Mouse (Mus musculus): Measurements from ENCODE around the gene Tmprss11b. TPM values are rescaled to one million over a fixed set of nuclear protein-coding genes. Genes with fewer than 3 reads are reported as not detected.

The Tmprss11b gene
- polyA plus RNA-seq, 1 experiment from 2014 or later = not detected

DNA sequence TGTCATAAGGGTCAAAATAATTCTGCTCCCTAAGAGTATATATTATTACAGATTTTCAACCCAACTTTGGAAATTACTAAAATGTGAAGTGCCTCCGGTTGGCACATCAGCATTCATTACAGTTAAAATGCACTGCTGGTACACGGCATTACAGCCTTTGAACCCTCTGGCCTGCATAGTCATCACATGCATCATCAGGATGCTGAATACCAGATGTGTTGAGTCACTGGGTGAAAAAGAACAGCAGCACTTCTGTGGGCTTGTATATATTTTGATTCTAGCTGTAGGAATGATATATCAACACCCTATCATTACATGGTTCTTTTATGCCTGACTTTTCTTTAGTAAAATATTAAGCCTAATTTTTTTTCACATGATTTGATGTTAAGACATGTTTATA lies 45.5 kb downstream of the Tmprss11b start:
- Histone ChIP-seq H3K9me3 (replicated peaks; ENCODE audit: control insufficient read depth, low read length) (no peaks in the 10 kb centered on the region), H3K9ac (ENCODE audit: low read length) (no peak overlapping the region), H3K36me3 (ENCODE audit: control insufficient read depth, insufficient read depth, low read length) (no peaks in the 10 kb centered on the region), H3K27me3 (replicated peaks; ENCODE audit: control insufficient read depth, insufficient read depth, low read length) (no peaks in the 10 kb centered on the region), H3K4me2 (ENCODE audit: low read length) (no peak overlapping the region), H3K27ac (ENCODE audit: low read depth, low read length) (no peak overlapping the region), H3K4me3 (ENCODE audit: low read depth, low read length) (no peak overlapping the region), H3K4me1 (ENCODE audit: control insufficient read depth, insufficient read depth, low read length) (no peaks in the 10 kb centered on the region)
- 86% methylated on average over 2 of the region's 2 CpGs for WGBS
- ATAC-seq (no peak), DNase-seq (ENCODE audit: low spot score) (no peak)

DNA sequence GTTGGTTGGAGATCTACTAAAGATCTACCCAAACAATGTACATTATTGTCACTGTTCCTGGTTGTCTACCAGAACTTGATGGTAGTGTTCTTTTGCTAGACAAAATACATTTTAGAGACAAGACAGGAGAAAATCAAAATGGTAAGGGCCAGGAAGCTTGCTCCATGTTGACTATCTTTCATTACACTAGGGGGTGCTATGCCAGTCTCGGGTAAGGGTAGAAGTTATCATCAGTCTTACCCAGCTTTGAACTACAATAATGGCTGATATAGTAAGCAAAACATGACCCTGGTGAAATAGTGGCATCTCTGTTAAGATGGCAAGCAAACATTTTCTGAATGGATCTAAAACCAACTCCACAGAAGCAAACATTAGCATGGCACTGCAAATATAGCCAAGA lies 54.4 kb downstream of the Tmprss11b start:
- H3K36me3 ChIP-seq (ENCODE audit: control insufficient read depth, insufficient read depth, low read length) = no peaks in the 10 kb centered on the region
- no peaks in the 10 kb centered on the region for H3K27me3 ChIP-seq (replicated peaks; ENCODE audit: control insufficient read depth, insufficient read depth, low read length)
- no peak for ATAC-seq
- no peak overlapping the region for H3K9ac ChIP-seq (ENCODE audit: low read length)
- H3K4me3 ChIP-seq (ENCODE audit: low read depth, low read length) = no peak overlapping the region
- no peaks in the 10 kb centered on the region for H3K4me1 ChIP-seq (ENCODE audit: control insufficient read depth, insufficient read depth, low read length)
- no peaks in the 10 kb centered on the region for H3K9me3 ChIP-seq (replicated peaks; ENCODE audit: control insufficient read depth, low read length)
- WGBS = 87% methylated on average over 1 of the region's 1 CpGs
- no peak for DNase-seq (ENCODE audit: low spot score)
- no peak overlapping the region for H3K27ac ChIP-seq (ENCODE audit: low read depth, low read length)
- H3K4me2 ChIP-seq (ENCODE audit: low read length) = no peak overlapping the region

Other genes with a start within 250 kb of the Tmprss11b start
- gene Tmprss11a, start 207.4 kb downstream of the Tmprss11b start, polyA plus RNA-seq (2014; fragmentation: Nextera tagmentation; extraction: Ambion mirVana) = 0.06 TPM in 1 of 2 replicates, not detected in the other
- not detected in 2 replicates for gene Tmprss11g, start 157.8 kb downstream of the Tmprss11b start, polyA plus RNA-seq (2014; fragmentation: Nextera tagmentation; extraction: Ambion mirVana)
- not detected in 2 replicates for gene Tmprss11f, start 43.9 kb downstream of the Tmprss11b start, polyA plus RNA-seq (2014; fragmentation: Nextera tagmentation; extraction: Ambion mirVana)
- gene Tmprss11e, start 69.5 kb upstream of the Tmprss11b start, polyA plus RNA-seq (2014; fragmentation: Nextera tagmentation; extraction: Ambion mirVana) = not detected in 2 replicates
- 32.7 and 35.7 TPM in 2 replicates for gene Ythdc1, start 127.9 kb upstream of the Tmprss11b start, polyA plus RNA-seq (2014; fragmentation: Nextera tagmentation; extraction: Ambion mirVana)
- not detected in 2 replicates for gene Ugt2b34, start 230.6 kb upstream of the Tmprss11b start, polyA plus RNA-seq (2014; fragmentation: Nextera tagmentation; extraction: Ambion mirVana)